Mouse (Mus musculus): ENCODE data around the gene Nr1i2.

GRCm38 (mm10) chr16:38321452-38321935 is 26.9 kb upstream of the Nr1i2 start:
- TF ChIP-seq POLR2A (IDR thresholded peaks at IDR 0.05; ENCODE audit: low read depth, low read length) = no peak
- TF ChIP-seq CTCF (IDR thresholded peaks at IDR 0.05; ENCODE audit: extremely low read depth, insufficient read length, insufficient replicate concordance, low read depth, low read length) = peak; percentile 58; the same call in 1 of the 2 replicates

Data from small intestine, adult 2 months (tissue).